Mouse (Mus musculus) B cell, adult 67 days (primary cell): Measurements from ENCODE around the gene Prkaa2. TPM values are rescaled to one million over a fixed set of nuclear protein-coding genes. Genes with fewer than 3 reads are reported as not detected.

Experiments
- total RNA-seq, 2 experiments: library from RNA; stranded (reverse); gene quantifications; 4 replicates each; pipeline ENCODE4 v1.2.4; 2023

The Prkaa2 gene
- total RNA-seq: under 1 TPM in 1 of 2 experiments, not detected in 1; 0.06 TPM

DNA sequence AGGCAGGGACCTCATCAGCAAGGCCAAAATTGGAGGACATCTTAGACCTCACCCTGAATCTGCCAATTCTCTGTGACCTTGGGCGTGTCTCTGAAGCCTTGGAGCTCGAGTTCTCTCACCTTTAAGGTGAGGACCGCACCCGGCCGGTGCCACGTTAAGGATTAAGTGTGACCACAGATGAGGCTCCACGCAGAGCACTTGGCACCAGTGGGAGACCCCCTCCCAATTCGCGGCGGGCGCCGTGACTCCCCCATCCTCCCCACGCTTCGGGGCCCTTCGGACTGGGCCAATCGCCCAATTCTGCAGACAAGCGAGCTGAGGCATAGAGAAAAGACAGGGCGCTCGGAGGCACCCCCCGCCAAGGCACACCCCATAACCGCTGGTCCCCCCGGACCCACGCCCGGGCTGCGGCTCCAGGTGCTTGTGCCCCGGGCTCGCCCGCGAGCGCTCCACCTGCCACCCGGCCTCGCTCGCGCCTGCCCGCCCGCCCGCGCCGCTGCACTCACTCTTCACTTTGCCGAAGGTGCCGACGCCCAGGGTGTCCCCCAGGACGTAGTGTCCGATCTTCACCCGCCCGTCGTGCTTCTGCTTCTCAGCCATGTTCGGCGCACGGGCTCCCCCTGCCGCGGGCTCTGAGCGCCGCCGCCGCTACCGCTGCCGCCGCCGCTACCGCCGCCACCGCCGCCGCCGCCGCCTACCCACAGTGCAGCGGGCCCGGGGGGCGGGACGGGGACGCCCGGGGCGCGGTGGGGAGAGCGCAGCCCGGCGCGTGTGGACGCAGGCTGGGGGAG, at the start of gene Prkaa2:
Gene Prkaa2 (minus strand): TSS at position 692 of the 791 bp plus-strand sequence.

DNA sequence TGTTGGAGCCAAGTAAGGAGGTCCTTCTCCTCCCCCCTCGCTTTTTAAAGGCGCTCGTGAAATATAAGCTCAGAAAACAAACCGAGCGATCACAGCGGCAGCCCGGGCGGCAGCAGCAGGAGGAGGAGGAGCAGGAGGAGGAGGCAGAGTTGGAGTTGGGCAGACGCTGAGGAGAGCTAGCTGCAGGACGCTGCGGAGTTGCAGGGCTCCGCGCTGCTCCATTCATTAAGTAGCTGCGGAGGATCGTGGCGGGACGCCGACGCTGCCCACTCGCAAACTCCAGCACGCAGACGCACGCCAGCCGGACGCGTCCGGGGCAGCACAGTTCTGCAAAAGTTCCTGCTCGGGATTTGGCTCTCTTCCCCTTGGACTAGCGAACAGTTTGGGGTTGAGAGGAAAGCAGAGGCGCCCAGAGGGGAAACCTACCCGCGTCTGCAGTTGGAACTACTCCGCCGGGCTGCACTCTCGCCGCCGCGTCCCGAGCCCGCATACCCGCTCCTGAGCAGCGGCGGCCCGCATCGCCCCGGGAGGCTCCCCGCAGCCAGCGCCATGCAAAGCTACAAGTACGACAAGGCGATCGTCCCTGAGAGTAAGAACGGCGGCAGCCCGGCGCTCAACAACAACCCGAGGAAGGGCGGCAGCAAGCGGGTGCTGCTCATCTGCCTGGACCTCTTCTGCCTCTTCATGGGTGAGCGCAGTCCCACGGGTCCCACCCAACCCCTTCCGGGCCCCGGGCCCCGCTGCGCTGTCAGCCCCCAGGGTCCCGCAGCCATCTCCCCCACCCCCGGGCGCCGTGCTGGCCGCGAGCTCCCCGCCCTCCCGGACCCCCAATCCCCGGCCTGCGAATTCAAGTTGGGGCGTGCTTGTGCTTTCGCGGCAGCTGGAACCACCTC, 47.8 kb upstream of the Prkaa2 start, which contains the start of gene Plpp3:
Gene Plpp3 (plus strand): TSS at position 72 of the 893 bp plus-strand sequence.

Other genes with a start within 250 kb of the Prkaa2 start
- gene C8a, start 233.5 kb downstream of the Prkaa2 start, total RNA-seq: not detected
- gene Fyb2, start 196.4 kb downstream of the Prkaa2 start, total RNA-seq: not detected
- 10 to 100 TPM in 1 of 2 experiments, 1 to 10 TPM in 1; 8.6 to 11.4 TPM for gene Plpp3, start 47.5 kb upstream of the Prkaa2 start, total RNA-seq